Mouse (Mus musculus) bone marrow macrophage, adult 2 months (primary cell): Measurements from ENCODE around the gene Bcr.

Experiments
- CTCF ChIP-seq: IDR thresholded peaks from 2 replicates; pipeline ENCODE4 v1.5.1; 2012; ENCODE audit warnings: low read depth, mild to moderate bottlenecking, low read length, moderate library complexity
- POLR2A ChIP-seq: IDR thresholded peaks from 2 replicates; pipeline ENCODE4 v1.6.1; 2012; ENCODE audit warnings: mild to moderate bottlenecking, low read depth, low read length, borderline replicate concordance

GRCm38 (mm10) chr10:75036883-75037379, 23.5 kb upstream of the Bcr start, which contains the start of gene Rab36:
- TF ChIP-seq POLR2A (no peak), CTCF (no peak)
